Mouse (Mus musculus) olfactory bulb, adult 2 months (tissue): ENCODE data around the gene Nxpe4.

Experiments used
- CTCF ChIP-seq: fragments of 200-500 bp; IDR thresholded peaks from 2 replicates; pipeline ENCODE4 v1.5.1; 2012; ENCODE audit warnings: low read depth, mild to moderate bottlenecking, low read length, moderate library complexity; ENCODE audit not compliant: insufficient read depth
- POLR2A ChIP-seq: fragments of 200-500 bp; IDR thresholded peaks from 2 replicates; pipeline ENCODE4 v1.6.1; 2012; ENCODE audit warnings: mild to moderate bottlenecking, low read depth, low read length, moderate library complexity; ENCODE audit not compliant: insufficient read depth

DNA sequence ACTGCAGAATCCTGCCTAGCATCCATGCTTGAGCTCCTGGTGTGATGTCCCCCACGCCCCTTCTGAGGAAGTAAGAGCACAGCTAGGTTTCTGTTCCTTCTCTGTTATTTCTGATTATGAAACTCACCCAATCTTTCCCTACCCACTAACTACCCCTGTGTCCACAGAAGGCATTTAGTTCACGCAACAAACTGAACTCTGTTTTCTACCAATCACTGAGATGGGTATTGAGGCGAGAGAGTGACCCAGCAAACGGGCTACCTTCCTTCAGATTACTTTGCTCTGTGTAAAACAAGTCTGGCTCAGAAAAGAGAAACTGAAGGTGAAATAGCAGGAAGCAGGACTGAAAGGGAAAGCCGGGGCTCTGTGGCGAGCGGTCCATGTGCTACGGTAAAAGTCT lies 260.6 kb downstream of the Nxpe4 start:
- TF ChIP-seq CTCF (no peak), POLR2A (no peak)
